Mouse (Mus musculus) CH12.LX (cell line): ENCODE results near the gene C2cd4d. TPM values are rescaled to one million over a fixed set of nuclear protein-coding genes. Genes with fewer than 3 reads are reported as not detected.

ENCODE experiments used
- DNase-seq: peaks from one replicate; pipeline ENCODE4 v3.0.0-alpha.2; 2013; ENCODE audit errors: extremely low read depth
- H3K27ac ChIP-seq: 2 replicates; pipeline ENCODE4 v1.5.1; 2012; ENCODE audit warnings: low read depth, mild to moderate bottlenecking, control low read depth, moderate library complexity; ENCODE audit not compliant: insufficient read depth
- H3K27me3 ChIP-seq: replicated peaks from 2 replicates; pipeline ENCODE3; 2012; ENCODE audit warnings: inconsistent platforms
- H3K36me3 ChIP-seq, 2 experiments: replicated peaks in 1 of 2; 2 replicates each; pipeline versions ENCODE3 to v1.6.1; 2012; ENCODE audit warnings: inconsistent platforms in 1 of 2, low read length in 1 of 2, mild to moderate bottlenecking in 1 of 2, mixed read lengths in 1 of 2, moderate library complexity in 1 of 2; ENCODE audit not compliant: control insufficient read depth in 1 of 2, insufficient read depth in 1 of 2
- H3K4me1 ChIP-seq, 2 experiments: 2 replicates each; pipeline ENCODE4 v1.6.1; 2012; ENCODE audit warnings: inconsistent platforms in 1 of 2, moderate library complexity in 1 of 2; ENCODE audit not compliant: insufficient read depth in 2 of 2, control insufficient read depth in 1 of 2
- H3K4me2 ChIP-seq: 2 replicates; pipeline ENCODE4 v1.6.1; 2012; ENCODE audit warnings: low read depth, mild to moderate bottlenecking, control low read depth; ENCODE audit not compliant: poor library complexity, insufficient read depth, severe bottlenecking
- H3K4me3 ChIP-seq, 3 experiments: fragments of 150-350 bp in 1 of 3; sonication (generic) in 1 of 3; replicated peaks in 1 of 3; 2 replicates each; pipeline versions ENCODE3 to v1.5.1; 2011 to 2012; ENCODE audit warnings: low read depth in 2 of 3, low read length in 2 of 3, mild to moderate bottlenecking in 2 of 3, moderate library complexity in 2 of 3, control low read depth in 1 of 3, improper control_type of control experiment in 1 of 3, inconsistent platforms in 1 of 3, mixed read lengths in 1 of 3; ENCODE audit not compliant: poor library complexity in 1 of 3
- H3K79me2 ChIP-seq: replicated peaks from 2 replicates; pipeline ENCODE4 v1.6.1; 2012; ENCODE audit warnings: mild to moderate bottlenecking, moderate library complexity; ENCODE audit not compliant: control insufficient read depth, poor library complexity, insufficient read depth, severe bottlenecking; ENCODE audit errors: extremely low read depth
- H3K9ac ChIP-seq: 2 replicates; pipeline ENCODE4 v1.6.1; 2012; ENCODE audit warnings: low read depth, mild to moderate bottlenecking, control low read depth, moderate library complexity; ENCODE audit not compliant: insufficient read depth
- H3K9me3 ChIP-seq: replicated peaks from 2 replicates; pipeline ENCODE3; 2012; ENCODE audit warnings: low read length, inconsistent platforms, mixed read lengths
- CHD1 ChIP-seq: IDR thresholded peaks from 2 replicates; pipeline ENCODE4 v1.6.1; 2012; ENCODE audit warnings: low read depth, low read length, improper control_type of control experiment, inconsistent platforms
- CHD2 ChIP-seq: IDR thresholded peaks from 2 replicates; pipeline ENCODE4 v1.6.1; 2011; ENCODE audit warnings: low read length, improper control_type of control experiment
- CTCF ChIP-seq, 2 experiments: IDR thresholded peaks in 1 of 2; conservative IDR thresholded peaks in 1 of 2; 2 replicates each; pipeline ENCODE4 v1.5.1; 2011 to 2012; ENCODE audit warnings: low read depth in 2 of 2, low read length in 2 of 2, improper control_type of control experiment in 1 of 2, inconsistent platforms in 1 of 2, mild to moderate bottlenecking in 1 of 2, moderate library complexity in 1 of 2
- ELF1 ChIP-seq: IDR thresholded peaks from 2 replicates; pipeline ENCODE4 v1.6.1; 2014; ENCODE audit warnings: low read depth, mild to moderate bottlenecking, inconsistent platforms, low read length, improper control_type of control experiment
- EP300 ChIP-seq: IDR thresholded peaks from 2 replicates; pipeline ENCODE4 v1.6.1; 2011; ENCODE audit warnings: low read length, improper control_type of control experiment
- ETS1 ChIP-seq: conservative IDR thresholded peaks from 2 replicates; pipeline ENCODE4 v1.6.1; 2012; ENCODE audit warnings: low read depth, mild to moderate bottlenecking, inconsistent platforms, low read length, improper control_type of control experiment, moderate library complexity
- HCFC1 ChIP-seq: IDR thresholded peaks from 2 replicates; pipeline ENCODE4 v1.6.1; 2012; ENCODE audit warnings: low read depth, mild to moderate bottlenecking, inconsistent platforms, low read length, improper control_type of control experiment
- JUND ChIP-seq: conservative IDR thresholded peaks from 2 replicates; pipeline ENCODE4 v1.6.1; 2011; ENCODE audit warnings: low read depth, low read length, improper control_type of control experiment
- MAFK ChIP-seq: IDR thresholded peaks from 2 replicates; pipeline ENCODE4 v1.6.1; 2011; ENCODE audit warnings: low read length, improper control_type of control experiment; ENCODE audit not compliant: insufficient replicate concordance
- MAX ChIP-seq: IDR thresholded peaks from 2 replicates; pipeline ENCODE4 v1.6.1; 2011; ENCODE audit warnings: low read length, improper control_type of control experiment
- MAZ ChIP-seq: IDR thresholded peaks from 2 replicates; pipeline ENCODE4 v1.6.1; 2012; ENCODE audit warnings: low read depth, mild to moderate bottlenecking, inconsistent platforms, low read length, improper control_type of control experiment, moderate library complexity
- MEF2A ChIP-seq: IDR thresholded peaks from 2 replicates; pipeline ENCODE4 v1.6.1; 2014; ENCODE audit warnings: low read depth, mild to moderate bottlenecking, inconsistent platforms, low read length, improper control_type of control experiment, borderline replicate concordance
- MXI1 ChIP-seq: IDR thresholded peaks from 2 replicates; pipeline ENCODE4 v1.6.1; 2011; ENCODE audit warnings: mild to moderate bottlenecking, low read depth, low read length, improper control_type of control experiment
- PAX5 ChIP-seq: IDR thresholded peaks from 2 replicates; pipeline ENCODE4 v1.6.1; 2012; ENCODE audit warnings: low read length, inconsistent platforms, mixed read lengths
- POLR2A ChIP-seq: IDR thresholded peaks from 2 replicates; pipeline ENCODE4 v1.6.1; 2011; ENCODE audit warnings: low read depth, mild to moderate bottlenecking, improper control_type of control experiment, low read length
- POLR2AphosphoS2 ChIP-seq: IDR thresholded peaks from 2 replicates; pipeline ENCODE4 v1.6.1; 2011; ENCODE audit warnings: low read depth, low read length, improper control_type of control experiment
- SIN3A ChIP-seq: IDR thresholded peaks from 2 replicates; pipeline ENCODE4 v1.6.1; 2012; ENCODE audit warnings: low read length, improper control_type of control experiment, inconsistent platforms
- SMC3 ChIP-seq: IDR thresholded peaks from 2 replicates; pipeline ENCODE4 v1.6.1; 2011; ENCODE audit warnings: low read depth, low read length, improper control_type of control experiment
- TBP ChIP-seq: conservative IDR thresholded peaks from 2 replicates; pipeline ENCODE4 v1.6.1; 2011; ENCODE audit warnings: low read depth, low read length, improper control_type of control experiment
- TCF12 ChIP-seq: IDR thresholded peaks from 2 replicates; pipeline ENCODE4 v1.6.1; 2014; ENCODE audit warnings: low read depth, mild to moderate bottlenecking, inconsistent platforms, low read length, improper control_type of control experiment
- UBTF ChIP-seq: IDR thresholded peaks from 2 replicates; pipeline ENCODE4 v1.6.1; 2012; ENCODE audit warnings: low read depth, mild to moderate bottlenecking, inconsistent platforms, low read length, improper control_type of control experiment, moderate library complexity
- USF1 ChIP-seq: IDR thresholded peaks from 2 replicates; pipeline ENCODE4 v1.6.1; 2014; ENCODE audit warnings: low read depth, mild to moderate bottlenecking, inconsistent platforms, low read length, improper control_type of control experiment
- USF2 ChIP-seq: conservative IDR thresholded peaks from 2 replicates; pipeline ENCODE4 v1.6.1; 2011; ENCODE audit warnings: low read depth, low read length, improper control_type of control experiment
- ZKSCAN1 ChIP-seq: IDR thresholded peaks from 2 replicates; pipeline ENCODE4 v1.6.1; 2012; ENCODE audit warnings: low read depth, inconsistent platforms, low read length, improper control_type of control experiment, borderline replicate concordance
- ZMIZ1 ChIP-seq: IDR thresholded peaks from 2 replicates; pipeline ENCODE4 v1.6.1; 2012; ENCODE audit warnings: low read depth, mild to moderate bottlenecking, inconsistent platforms, low read length, improper control_type of control experiment
- ZNF384 ChIP-seq: IDR thresholded peaks from 2 replicates; pipeline ENCODE4 v1.6.1; 2012; ENCODE audit warnings: low read depth, low read length, improper control_type of control experiment, inconsistent platforms
- dilution Hi-C: fragments of 300-500 bp; cut with MboI; formaldehyde crosslinking; loops from 2 replicates; pipeline ENCODE4 v1.14.3; 2020; ENCODE audit warnings: low sequenced_read_pairs; ENCODE audit not compliant: extremely low pct_unique_long_range_greater_than_20kb, extremely low pct_ligation_motif_present
- in situ Hi-C: fragments of 300-500 bp; cut with MboI; formaldehyde crosslinking; loops from 3 replicates; pipeline ENCODE4 v1.14.3; 2019; ENCODE audit warnings: low sequenced_read_pairs, low pct_ligation_motif_present, low pct_unique_long_range_greater_than_20kb, mixed read lengths
- polyA plus RNA-seq: library from polyadenylated mRNA; unstranded; fragments of >175 nt; gene quantifications from 2 replicates; pipeline ENCODE4 v1.2.1, GENCODE M21; 2012; ENCODE audit warnings: low read depth; ENCODE audit not compliant: insufficient read length
- total RNA-seq, 2 experiments: library from RNA; depleted of rRNA; stranded (reverse); fragments of 300-350 nt in 1 of 2; fragments of >200 nt in 1 of 2; gene quantifications; 2 replicates each; pipeline ENCODE4 v1.2.3; 2012 to 2014

Gene C2cd4d
- total and polyA plus RNA-seq, 3 experiments: not detected

DNA sequence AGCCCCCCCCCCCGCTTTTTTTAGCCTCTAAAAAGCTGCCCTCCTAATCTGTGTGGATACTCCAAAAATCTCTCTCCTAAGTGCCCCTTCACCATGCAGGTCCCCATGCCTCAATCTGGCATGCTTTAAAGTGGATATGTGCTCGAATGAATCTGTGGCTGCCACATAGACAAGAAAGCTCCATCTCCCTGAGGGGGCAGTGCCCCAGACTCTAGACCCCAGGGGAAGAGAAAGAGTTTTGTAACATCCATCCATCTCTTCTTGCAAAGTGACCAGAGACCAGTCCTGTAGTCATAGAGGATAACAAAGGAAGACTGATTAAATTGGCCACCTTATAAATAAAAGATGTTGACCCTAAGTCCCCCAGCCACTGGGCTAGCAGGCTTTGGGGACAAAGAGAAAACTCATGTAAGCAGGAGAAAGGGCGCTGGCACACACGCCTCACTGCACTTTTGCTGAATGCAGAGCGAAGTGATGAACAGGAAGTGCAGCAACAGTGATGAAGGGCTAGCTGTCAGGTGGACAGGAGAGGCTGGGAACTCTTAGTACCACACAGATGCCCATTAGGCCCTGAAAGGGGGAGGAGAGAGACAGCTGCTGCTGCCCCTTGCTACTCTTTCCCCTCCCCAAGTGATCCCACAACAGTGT lies 37.5 kb downstream of the C2cd4d start:
- no peak overlapping the region for H3K4me2 ChIP-seq
- no peaks in the 10 kb centered on the region for H3K4me1 ChIP-seq
- H3K36me3 ChIP-seq: no peaks in the 10 kb centered on the region
- no peak for DNase-seq
- H3K27ac ChIP-seq: no peak overlapping the region
- dilution Hi-C loops: no loop called here
- no peaks in the 10 kb centered on the region for H3K9me3 ChIP-seq
- TF ChIP-seq POLR2AphosphoS2: no peak
- no peak for TF ChIP-seq HCFC1
- no peak for TF ChIP-seq MAX
- no peak for TF ChIP-seq ZMIZ1
- TF ChIP-seq TBP: no peak
- no peak for TF ChIP-seq USF2
- no peak for TF ChIP-seq CHD2
- no peak for TF ChIP-seq ELF1
- TF ChIP-seq USF1: no peak
- no peak for TF ChIP-seq SMC3
- no peak for TF ChIP-seq JUND
- no peak for TF ChIP-seq TCF12
- TF ChIP-seq ZNF384: no peak
- no peak for TF ChIP-seq UBTF
- TF ChIP-seq MXI1: no peak
- TF ChIP-seq POLR2A: no peak
- TF ChIP-seq CHD1: no peak
- TF ChIP-seq ZKSCAN1: no peak
- no peak for TF ChIP-seq ETS1
- H3K27me3 ChIP-seq: peaks cover 12% of the 10 kb centered on the region
- H3K79me2 ChIP-seq: no peaks in the 10 kb centered on the region
- in situ Hi-C loops: no loop called here
- no peak overlapping the region for H3K9ac ChIP-seq
- no peak overlapping the region for H3K4me3 ChIP-seq

- Histone ChIP-seq H3K9me3 (no peaks in the 10 kb centered on the region), H3K4me3 (no peak overlapping the region), H3K27ac (no peak overlapping the region), H3K27me3 (peaks cover 12% of the 10 kb centered on the region), H3K9ac (no peak overlapping the region), H3K4me2 (no peak overlapping the region), H3K4me1 (no peaks in the 10 kb centered on the region), H3K36me3 (no peaks in the 10 kb centered on the region), H3K79me2 (no peaks in the 10 kb centered on the region)
- in situ Hi-C loops: no loop called here
- TF ChIP-seq POLR2AphosphoS2: no peak
- no peak for TF ChIP-seq TBP
- no peak for TF ChIP-seq CTCF (conservative IDR thresholded peaks at IDR 0.05 in 1 of 2, IDR thresholded peaks at IDR 0.05 in 1 of 2; ENCODE audit: low read depth in 2 of 2, low read length in 2 of 2)
- TF ChIP-seq USF1: no peak
- no peak for TF ChIP-seq MEF2A
- TF ChIP-seq JUND: no peak
- no peak for TF ChIP-seq ZMIZ1
- TF ChIP-seq ETS1: no peak
- TF ChIP-seq MAFK: no peak
- no peak for TF ChIP-seq EP300
- no peak for TF ChIP-seq USF2
- TF ChIP-seq PAX5: no peak
- TF ChIP-seq TCF12: no peak
- no peak for TF ChIP-seq SIN3A
- no peak for TF ChIP-seq ZKSCAN1
- TF ChIP-seq ELF1: no peak
- TF ChIP-seq MAZ: no peak
- no peak for DNase-seq
- dilution Hi-C loops: no loop called here
Observed at GRCm38 (mm10) chr3:94402451-94402850, 40.2 kb downstream of the C2cd4d start.
